Mouse (Mus musculus) lung, postnatal 25 days (tissue): ENCODE data around the gene Fars2.
"Not testable (repeated sequence)": the region's sequence is repeated elsewhere in the genome, so short reads cannot be mapped to it uniquely, and the experiment has no call there.

ENCODE experiments used
- DNase-seq: peaks from one replicate; pipeline ENCODE4 v3.0.0; 2022; ENCODE audit warnings: low spot score

The Fars2 gene

DNA sequence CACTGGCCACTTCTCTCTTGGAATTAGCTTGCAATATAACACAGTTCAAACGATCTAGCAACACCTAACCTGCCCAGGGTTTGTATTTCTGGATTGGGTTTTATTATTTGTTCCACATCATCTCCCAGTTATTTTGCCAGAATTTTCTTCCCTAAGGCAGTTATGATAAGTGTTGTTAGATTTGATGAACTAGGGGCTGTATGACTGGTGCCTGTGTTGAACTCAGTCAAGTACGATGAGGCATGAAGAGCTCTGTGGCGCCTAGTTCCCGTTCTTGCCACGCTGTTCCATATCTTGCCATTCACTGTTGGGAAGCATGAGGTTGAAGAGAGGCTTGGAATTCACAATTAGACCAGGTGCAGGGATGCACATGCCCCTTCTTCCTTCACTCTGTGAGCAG is 177.3 kb downstream of the Fars2 start:
- DNase-seq, result no peak

DNA sequence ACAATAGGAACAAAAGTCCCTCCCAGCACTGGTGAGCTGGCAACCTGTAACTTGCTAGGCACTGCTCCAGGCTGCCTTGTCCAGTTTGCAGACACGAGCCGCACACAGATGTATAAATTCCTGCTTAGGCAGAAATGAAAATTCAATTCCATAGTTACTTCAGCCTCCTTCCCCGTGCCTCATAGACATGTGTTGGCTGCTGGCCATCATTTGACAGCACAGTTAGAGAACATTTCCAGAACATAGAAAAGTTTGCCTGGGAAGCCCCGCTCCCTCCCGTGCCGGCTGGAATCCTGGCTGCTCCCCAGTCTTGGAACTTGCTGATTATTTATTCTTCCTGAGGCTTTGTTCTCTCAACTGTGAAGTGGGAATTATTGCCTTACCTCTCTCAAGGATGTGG is 178.6 kb downstream of the Fars2 start:
- DNase-seq, result peak; percentile 59

DNA sequence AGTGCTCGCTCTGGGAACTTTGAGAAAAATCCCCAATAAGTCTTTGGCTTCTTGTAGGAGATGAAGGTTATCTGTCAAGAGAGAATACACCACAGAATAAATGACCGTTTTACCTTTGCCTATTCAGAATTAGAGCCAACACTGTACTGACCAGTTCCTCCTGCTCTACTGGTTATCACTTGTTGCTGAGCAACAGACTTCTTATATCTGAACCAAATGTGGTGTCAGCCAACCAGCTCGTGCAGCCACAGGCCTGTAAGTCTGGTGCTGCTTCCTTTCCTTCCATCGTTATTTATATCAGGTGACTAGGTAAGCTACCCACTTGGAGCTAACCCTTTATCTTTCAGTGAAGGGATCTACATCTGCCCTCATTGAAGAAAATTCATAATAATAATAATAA is 179.4 kb downstream of the Fars2 start:
- DNase-seq, result no peak

DNA sequence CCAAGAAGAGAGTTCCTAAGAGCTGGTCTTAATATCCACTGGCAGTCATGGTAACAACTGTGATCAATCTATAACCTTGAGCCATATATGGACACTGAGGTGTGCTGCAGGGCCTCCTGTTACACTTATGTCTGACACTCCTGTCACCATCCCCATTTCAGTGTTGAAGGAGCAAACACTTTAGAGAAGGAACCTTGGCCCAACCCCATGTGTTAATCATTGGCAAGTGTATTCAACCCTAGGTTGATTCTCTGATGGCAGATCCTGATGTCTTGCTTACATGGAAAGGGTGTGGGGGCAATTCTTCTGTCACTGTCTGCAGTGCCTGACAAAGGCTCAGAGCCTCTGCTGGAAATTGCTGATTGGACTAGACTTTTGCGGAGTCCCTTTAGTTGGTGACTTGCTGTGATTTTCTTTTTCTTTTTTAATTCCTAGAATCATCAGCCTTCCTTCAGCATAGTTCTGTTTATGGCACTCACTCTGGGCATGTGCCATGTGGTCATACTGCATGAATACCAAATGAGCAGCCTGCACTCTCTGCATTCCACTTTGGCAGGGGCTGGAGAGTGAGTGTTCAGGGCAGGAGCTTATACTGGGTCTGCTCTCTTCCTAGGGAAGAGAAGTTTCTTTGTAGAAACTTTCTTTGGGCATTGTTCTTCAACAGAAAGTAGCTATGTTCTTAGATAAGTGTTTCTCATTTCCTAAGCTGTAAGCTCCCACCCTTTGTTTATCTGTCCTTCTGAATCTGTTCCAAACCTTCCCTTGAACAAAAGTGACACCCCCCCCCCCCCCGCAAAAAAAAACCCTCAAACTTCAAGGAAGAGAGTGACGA is 181.0 kb downstream of the Fars2 start:
- DNase-seq, result no peak

DNA sequence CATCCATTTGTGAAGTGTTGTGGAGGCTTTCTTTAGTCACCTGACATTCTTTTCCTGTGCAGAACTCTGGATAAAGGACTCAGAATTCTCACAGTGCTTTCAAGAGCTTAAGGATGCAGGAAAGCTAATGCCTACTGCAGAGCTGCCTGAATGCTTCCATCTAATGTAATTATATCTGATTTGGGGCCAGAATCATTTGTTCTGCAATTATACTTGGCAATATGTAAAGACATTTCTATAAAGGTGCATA is 181.5 kb downstream of the Fars2 start:
- no peak for DNase-seq

DNA sequence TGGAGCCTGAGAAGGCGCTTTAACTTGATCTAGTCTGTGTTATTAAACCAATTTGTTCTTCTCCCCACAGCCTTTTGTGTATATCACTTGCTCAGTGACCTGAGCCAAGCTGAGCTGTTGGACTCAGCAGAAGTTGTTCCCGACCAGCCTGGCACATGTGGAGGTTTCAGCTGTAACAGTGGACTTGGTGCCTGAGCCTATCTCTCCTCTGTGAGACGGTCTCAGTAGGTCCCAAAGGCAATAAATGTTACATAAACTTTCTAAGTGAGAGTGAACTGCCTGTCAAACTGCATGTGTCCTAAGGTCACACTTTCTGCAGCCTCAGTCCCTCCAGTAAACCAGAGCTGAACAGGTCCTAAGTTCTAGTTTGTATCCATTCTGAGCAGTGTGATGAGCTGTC is 185.6 kb downstream of the Fars2 start:
- DNase-seq, result no peak

DNA sequence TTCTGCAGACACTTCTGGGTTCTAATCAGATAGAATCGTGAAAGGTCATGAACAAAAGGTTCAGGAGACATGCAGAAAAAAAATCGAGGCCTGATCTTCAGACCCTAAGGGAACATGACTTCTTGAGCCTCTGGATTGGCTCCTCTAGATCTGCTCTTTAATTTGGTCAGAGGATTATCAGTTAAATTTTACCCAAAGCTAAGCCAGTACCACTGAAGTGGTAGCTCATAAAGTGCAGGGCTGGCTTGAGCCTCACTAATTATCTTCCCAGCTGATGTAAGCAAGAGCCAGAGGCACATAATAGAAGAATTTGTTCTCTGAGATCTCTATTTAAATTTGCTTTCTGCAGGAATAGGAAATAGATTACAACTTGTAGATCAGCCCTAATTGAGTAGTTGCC is 188.1 kb downstream of the Fars2 start:
- DNase-seq, result no peak

DNA sequence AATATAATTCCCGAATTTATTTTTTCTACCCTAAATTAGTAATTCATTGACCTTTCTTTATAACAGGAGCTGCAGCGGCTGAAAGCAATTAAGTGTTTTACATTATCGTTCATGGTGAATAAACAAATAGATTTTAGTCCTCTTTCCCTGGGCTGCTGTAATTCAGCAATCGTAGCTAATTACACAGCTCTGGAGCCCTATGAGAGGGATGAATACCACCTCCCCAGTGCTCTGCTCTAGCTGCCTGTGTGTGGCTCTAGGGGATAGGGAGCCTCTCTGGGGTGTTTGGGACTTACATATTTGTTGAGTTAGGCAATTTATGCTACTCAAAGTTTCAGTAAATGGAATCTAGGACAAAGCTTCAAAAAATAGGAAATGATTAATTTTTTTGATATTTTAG is 190.2 kb downstream of the Fars2 start:
- no peak for DNase-seq

DNA sequence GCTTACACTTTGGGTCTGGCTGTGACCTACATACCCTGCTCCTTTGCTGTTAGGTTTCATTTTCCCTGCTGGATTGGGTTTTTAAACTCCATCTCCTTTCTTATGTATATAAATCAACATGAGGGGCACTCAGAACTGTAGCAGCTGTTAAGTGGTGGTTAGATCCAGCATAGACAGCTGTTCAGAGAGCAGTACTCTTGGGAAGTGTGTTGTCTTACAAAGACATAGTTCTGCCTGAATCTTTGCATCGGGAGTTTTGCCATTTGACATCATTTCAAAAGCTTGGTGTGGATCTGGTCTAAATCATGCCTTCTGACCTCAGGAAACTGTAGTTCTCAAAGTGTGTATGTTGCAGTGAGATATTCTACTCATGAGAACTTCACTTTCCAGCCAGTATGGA is 191.9 kb downstream of the Fars2 start:
- no peak for DNase-seq

DNA sequence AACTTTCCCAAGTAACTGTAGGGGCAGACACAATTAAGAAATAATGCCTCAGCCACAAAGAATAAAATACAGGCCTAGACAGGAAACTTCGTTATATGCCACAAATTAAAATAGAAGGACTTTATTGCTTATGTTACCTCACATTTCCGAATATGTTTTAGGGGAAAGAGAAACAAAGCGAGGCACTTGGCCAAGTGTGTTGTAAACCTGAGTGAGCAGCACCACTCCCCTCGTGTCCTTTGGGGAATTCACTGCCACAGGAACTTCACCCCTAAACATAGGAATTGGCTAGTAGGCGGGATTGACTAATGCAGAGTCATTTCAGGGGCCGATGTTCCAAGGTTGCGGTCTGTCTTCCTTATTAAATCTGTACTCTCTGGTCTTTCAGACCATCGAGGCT is 197.0 kb downstream of the Fars2 start:
- peak; percentile 23 for DNase-seq

DNA sequence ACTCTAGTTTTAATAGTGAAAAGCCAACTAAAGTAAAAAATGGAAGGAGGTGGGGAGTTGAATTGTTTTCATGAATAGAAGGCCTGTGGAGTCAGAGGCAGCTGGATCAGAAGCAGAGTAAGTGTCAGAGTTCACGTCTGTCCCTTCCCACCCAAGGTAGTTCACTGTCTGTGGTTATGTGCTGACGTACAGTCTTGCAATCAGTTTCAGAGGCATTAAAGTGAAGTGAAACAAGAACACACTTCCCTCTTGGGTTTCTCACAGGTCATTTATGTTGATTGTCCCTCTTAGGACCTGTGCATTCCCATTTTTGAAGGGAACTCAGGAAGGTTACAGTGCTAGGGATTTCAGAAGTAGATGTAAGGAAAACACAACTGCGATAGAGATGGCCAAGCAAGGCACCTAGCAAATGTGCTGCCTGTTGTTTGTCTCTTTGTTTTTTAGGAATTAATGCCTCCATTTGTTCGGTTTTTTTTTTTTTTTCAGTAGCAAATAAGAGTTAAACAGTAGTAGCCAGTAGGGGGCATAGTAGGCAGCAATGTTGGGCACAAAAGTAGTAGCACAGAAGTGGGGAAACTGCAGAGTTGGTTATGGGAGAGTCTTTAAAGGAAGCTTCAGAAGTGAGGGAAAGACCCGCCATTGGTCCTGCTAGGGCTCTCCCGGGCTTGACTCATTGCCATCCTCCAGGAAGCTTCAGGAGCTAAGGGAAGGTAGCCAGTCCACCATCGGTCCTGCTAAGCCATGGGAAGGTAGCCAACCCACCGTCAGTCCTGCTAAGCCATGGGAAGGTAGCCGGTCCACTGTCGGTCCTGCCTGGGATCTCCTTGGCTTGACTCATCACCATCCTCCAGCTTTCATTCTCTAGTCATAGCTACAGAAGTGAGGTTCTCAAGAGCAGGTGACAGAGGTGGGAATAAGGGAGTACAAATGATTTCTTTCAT is 197.9 kb downstream of the Fars2 start:
- peak; percentile 19 for DNase-seq

DNA sequence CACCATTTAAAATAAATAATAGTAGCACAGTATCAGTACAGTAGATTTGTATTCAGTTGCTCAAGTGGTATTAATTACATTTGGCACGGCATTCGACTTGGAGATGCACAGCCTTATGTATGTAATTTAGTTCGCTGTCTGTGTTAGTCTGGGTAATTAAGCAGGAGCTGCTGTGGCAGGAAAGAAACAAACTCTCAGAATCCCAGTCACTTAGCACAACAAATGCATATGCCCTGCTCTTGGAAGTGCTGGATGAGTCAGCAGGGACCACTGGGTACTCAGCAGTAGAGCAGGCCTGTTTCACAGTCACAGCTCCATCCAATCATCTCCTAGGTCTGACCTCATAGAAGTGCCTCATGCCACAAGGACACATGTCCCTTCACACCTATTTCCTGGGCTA is 200.6 kb downstream of the Fars2 start:
- DNase-seq, result no peak

DNA sequence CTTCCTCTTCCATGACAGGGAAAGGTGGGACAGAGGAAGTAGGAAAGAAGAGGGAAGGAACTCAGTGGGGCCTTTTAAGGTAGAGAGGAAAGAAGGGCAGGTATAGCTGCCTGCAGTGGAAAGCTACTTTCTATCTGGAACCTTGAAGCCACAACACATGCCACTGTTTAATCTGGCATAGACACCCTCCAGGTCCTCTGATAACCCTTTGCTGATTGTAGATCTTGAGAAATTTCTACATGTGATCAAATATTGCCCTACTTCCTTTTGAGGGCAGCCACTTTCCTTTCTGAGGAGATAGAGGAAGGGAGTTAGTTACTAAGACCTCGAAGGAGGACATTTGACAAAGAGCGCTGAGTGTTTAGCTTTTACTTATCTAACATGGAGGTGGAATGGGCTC is 207.4 kb downstream of the Fars2 start:
- DNase-seq, result no peak

DNA sequence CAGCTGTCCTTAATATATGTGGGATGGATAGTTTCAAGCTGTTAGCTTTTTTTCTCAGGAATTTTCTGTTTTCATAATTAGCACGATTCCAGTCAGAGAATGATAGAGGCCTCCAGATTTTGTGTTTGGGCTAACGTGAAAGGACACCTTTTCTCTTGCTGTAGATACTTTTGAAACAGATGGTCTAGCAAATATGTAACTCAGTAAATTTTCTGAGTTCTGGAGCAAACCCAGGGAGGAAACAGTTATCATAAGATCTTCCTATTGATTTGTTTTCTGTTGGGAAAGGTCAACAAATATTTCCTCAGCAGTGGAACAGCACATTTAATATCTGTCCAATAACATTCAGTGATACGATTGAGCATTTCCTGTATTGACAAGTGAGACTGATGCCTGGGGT is 209.3 kb downstream of the Fars2 start:
- DNase-seq, result no peak

DNA sequence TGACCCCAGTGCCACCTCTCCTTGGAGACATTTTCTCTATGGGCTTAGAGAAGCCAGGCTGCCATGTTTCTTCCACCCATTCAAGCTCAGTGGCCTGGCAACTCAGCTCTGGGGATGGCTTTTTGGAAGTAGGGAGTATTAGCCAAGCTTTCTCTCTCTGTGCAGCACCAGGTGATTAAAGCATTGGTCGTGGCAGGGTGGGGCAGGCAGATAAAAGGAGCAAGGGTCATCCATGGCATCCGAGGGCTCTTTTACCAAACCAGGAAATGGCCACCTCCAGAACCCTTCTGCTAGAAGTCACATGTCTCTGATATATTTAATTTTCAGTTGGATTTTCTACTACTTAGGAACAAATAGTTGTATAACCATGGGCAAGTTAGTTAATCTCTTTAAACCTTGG is 212.7 kb downstream of the Fars2 start:
- no peak for DNase-seq

DNA sequence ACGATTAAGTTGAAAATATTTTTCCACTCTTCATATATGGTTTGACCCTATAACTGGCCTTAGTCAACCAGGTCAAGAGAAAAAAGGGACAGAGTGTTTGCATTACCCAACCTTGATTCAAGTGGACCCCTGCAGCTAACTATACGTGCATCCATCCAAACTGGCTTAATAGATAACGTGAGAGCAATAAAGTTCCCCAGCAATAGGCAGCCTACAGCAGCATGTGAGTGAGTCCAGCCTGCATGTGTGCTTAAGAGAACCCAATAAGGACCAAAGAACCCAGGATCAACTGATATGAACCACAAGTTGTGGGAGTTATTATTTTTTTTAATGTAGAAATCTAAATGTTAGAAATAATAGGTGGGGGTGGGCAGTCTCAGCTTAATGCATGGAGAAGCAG is 213.3 kb downstream of the Fars2 start:
- no peak for DNase-seq

DNA sequence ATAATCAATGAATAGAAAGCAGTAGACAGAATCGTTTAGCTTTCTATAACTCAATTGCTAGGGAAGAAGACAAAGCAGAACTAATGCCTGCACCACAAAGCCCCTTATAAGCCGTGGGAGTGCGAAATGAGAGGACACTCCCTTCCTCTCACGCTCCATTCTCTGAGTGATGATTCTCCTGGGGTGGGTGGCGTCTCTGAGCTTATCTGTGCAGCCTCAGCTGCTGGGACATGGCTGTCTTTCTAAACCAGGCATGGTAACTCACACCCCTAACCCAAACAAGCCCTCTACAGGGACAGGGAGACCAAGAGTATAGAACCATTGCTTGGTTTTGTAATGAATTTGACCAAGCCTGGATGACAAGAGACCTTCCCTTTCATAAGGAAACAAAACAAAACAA is 217.5 kb downstream of the Fars2 start:
- no peak for DNase-seq

DNA sequence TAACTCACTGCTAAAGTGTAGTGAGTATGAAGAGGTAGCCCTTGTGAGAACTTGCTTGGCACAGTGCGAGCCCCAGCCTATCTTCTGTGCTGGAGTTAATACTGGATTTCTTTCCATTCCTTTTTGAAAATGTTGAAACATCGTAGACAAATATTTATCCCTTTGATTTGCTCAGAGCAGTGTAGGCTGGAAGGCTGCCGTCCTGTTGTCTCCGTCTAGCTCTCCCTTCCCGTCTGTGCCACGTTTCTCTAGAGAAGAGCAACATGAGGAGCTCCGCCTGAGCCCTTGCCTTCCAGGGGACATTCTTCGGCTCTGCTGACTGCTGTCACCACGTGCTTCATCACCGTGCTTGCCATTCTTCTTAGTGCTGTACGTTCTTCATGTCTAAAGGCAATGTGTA is 234.3 kb downstream of the Fars2 start:
- DNase-seq, result no peak

DNA sequence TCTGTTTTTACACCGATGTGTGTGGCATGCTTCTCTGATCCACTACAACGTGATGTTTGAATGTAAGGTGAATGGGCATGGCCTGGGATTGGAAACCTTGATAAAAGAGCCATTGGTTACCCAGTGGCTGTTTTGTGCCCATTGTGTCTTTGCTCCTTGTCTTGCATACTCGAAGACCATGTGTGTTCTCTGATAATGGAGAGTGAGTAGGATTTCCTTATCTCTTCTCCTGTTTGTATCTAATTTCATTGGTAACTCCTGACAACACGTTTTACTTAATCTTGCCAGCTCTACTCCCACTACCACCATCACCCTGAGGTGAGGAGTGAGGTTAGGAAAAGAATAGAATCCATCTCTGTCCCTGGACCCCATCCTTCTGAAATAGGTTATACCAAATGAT is 240.3 kb downstream of the Fars2 start:
- DNase-seq, result no peak

DNA sequence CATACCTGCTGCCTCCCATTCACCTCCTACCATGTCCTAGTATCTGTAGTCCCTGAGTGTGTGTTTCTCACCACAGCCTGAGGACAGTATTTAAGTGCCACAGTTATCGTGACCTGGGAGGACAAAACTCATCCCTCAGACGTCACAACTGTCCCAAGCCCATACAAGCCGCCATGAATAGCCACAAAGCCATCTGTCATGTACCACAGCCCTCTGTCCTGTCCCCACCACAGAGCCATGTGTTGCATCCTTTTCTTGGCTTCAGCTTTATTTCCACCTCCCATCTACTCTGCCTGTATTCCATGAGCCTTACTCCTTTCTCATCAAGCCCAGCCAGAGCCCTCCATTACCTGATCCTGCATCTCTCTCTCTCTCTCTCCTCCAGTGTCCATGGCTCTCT is 244.2 kb downstream of the Fars2 start:
- no peak for DNase-seq

DNA sequence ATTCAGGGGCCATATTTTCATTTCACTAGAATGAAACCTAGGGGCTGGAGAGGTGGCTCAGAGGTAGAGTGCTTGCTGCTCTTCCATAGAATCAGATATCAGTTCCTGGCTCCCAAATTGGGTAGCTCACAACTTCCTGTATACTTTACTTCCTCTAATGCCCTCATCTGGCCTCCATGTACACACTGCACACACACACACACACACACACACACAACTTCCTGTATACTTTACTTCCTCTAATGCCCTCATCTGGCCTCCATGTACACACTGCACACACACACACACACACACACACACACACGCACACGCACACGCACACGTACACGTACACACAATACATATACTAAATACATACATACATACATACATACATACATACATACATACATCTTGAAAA is 248.5 kb downstream of the Fars2 start:
- DNase-seq, result not testable (repeated sequence)

DNA sequence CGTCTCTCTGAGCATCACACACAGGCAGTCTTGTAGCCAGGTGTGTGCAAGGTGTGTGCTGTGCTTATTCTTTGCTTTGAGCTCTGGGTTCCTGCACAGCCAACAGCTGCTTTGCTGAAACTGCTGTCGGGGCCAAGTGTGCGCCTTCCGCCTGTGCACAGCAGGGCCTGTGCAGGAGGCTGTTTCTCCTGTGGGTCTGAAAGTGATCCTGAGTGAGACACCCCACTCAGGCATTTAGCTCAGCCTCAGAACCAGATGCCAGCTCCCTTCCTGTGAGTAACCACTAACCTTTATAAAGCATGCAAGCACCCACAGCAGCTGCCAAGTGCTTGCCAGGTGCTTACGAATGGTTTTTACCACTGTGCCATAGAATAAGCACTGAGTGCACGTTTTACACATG is 249.1 kb downstream of the Fars2 start:
- DNase-seq, result no peak

DNA sequence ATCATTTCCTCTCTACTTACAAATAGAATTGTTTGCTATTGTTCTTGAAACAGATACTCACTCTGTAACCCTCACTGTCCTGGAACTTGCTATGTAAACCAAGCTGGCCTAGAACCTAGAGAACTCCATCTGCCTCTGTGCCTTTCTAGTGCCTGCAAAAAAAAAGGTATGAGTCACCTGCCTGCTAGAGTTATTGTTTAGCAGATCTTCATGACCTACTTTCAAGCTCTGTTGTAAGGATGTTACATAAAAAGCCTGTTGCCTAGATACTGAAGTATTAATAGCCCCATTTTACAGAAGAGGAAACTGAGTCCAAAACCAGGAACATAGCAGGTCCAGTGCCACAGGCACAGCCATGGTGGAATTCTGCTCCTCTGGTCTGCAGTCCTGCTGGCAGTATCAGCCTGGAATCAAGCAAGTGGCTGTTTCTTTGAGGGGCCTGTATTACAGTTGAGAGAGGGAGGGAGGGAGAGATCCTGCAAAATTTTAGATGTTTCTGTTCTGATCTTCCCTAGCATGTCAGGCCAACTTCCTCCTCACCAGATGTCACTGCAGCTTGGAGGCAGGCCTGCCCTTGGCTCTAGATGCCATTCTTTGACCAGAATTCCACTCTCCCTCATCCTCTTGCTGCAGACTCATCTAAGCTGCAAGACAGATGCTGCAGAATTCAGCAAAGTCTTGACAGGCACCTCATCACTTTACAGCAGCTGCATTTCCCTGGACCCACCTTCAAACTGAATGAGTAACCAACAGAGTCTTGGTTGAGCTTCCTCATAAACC is 250.7 kb downstream of the Fars2 start:
- no peak for DNase-seq
